Mouse (Mus musculus) CD8-positive naive resting alpha-beta T cell, adult 2 months (primary cell): ENCODE measurements around the gene Ccm2.

ENCODE experiments used
- DNase-seq, 2 experiments: peaks; one replicate each; pipeline ENCODE4 v3.0.0; 2022; ENCODE audit warnings: low read depth in 2 of 2, low spot score in 2 of 2

The Ccm2 gene

DNA sequence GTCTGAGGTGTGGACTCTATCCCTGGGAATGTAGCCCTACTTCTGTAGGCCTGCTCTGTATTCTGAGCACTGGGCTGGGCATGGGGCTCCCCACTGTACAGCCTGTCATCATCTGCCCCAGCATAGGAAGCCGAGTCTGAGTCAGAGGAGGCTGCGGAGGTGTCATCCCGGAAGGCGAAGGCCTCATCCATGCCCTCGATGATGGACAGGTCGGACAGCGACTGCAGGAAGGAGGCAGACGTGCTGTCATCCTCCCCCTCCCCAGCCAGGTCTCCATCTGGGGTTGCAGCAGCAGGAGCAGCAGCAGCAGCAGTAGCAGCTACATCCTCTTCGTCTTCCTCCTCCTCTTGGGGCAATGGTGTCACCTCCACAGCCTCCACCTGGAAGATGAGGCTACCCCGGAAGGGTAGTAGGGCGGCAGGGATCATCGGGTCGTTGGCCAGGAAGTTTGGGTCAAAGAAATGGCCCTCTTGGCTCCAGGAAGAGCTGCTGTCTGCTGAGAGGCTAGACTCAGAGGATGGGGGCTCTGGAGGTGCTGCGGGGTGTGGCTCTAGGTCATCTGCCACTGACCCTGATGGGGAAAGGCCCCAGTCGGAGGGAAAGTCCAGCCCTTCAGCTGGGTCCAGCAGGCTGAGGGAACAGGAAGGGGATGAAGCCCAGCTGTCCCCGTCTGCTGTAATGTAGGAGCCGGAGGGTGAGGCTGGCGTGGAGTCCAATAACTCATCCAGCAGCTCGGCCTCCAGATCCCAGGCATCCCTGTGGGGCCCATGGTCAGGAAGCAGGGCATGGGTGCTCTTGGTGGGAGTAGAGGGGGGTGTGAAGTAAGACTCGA, 55.2 kb downstream of the Ccm2 start:
- no peak for DNase-seq

DNA sequence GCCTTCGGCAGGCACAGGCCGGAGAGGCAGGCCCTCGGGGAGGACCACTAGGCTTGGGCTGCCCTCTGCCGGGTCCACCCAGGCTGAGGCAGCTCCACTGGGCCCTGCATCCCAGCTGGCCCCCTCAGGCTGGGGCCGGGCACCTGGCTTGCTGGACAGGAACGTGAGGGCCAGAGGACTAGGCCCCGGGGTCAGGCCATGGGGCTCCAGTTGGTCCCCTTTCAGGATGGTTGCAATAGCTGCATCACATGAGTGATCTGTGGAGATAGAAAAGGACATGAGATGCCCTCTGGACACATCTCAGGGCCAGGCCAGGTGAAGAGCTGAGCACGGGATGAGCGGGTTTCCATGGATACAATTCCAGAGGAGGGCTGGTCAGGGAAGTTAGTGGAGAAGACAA, 56.0 kb downstream of the Ccm2 start:
- DNase-seq = no peak

GRCm38 (mm10) chr11:6603224-6603623, 56.5 kb downstream of the Ccm2 start:
- DNase-seq = no peak

GRCm38 (mm10) chr11:6603887-6604603, 57.4 kb downstream of the Ccm2 start:
- no peak for DNase-seq

- no peak for DNase-seq
Measured at GRCm38 (mm10) chr11:6604604-6604936, 57.9 kb downstream of the Ccm2 start.

- no peak for DNase-seq
Measured at GRCm38 (mm10) chr11:6605021-6605481, 58.4 kb downstream of the Ccm2 start.

- no peak for DNase-seq
Measured at GRCm38 (mm10) chr11:6605491-6606399, 59.1 kb downstream of the Ccm2 start, which contains the start of gene Nacad. Nacad (minus strand) TSS chr11:6606053.

GRCm38 (mm10) chr11:6615250-6616205, 68.8 kb downstream of the Ccm2 start:
- DNase-seq = no peak

- DNase-seq = no peak
Measured at GRCm38 (mm10) chr11:6623704-6624103, 77.0 kb downstream of the Ccm2 start.

DNA sequence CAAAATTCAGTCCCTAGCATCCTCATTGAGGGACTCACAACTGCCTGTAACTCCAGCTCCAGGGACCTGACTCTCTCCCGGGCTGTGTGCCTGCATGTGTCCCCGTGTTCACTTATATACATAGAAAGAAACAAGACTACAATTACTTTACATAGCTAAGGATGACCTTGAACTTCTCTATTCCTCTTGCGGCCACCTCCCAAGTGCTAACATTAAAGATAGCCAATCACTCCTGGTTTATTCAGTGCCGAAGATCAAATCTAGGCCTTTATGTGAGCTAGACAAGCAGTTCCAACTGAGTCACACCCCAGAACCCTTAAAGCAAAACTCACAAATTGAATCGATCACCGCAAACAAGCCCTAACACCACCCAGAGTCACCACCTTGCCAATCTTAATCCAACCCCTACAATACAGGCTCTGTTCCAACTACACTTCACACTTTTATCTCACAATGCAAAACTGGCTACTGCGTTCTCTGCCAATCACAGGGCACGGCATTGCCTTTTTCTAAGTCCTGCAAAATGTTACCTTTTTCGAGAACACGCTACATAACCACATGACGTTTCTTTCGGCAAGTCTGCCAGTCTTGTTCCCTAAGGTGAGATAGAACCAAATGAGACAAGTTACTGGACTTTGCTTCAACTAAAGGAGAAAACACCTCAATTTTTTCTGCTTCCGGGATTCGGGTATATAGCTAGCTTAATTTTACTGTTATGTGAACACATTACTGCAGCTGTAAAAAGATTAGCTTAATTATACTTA, 78.1 kb downstream of the Ccm2 start:
- DNase-seq = no peak

- peak; percentile 76 to 85 for DNase-seq
Measured at GRCm38 (mm10) chr11:6625478-6626387, 79.0 kb downstream of the Ccm2 start, which contains the start of gene Tbrg4. Tbrg4 (minus strand) TSS chr11:6626067.

GRCm38 (mm10) chr11:6626388-6626772, 79.7 kb downstream of the Ccm2 start:
- no peak for DNase-seq

- peak; percentile 21 to 53 for DNase-seq
Measured at GRCm38 (mm10) chr11:6627731-6628130, 81.0 kb downstream of the Ccm2 start.

DNA sequence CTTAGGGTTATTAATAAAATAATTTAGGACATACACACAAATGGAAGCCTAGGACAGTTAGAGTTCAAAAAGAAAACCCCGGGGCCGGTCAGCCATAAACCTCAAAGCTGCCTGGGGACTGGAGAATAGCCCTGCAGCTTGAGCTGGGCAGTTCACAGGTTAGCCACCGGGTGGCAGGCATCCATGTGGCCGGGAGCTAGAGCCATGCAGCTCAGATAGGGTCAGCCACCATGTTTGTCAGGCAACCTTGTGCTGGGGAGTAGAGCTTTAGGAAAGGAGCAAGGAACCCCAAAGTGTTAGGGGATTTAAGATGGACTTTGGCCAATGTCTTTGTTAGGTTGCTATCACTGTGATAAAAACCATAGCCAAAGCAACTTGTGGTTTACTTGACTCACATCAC, 81.9 kb downstream of the Ccm2 start:
- peak; percentile 42 to 43 for DNase-seq

- peak in 1 of 2 experiments; percentile 28 for DNase-seq
Measured at GRCm38 (mm10) chr11:6629655-6630054, 83.0 kb downstream of the Ccm2 start.

GRCm38 (mm10) chr11:6636150-6636549, 89.5 kb downstream of the Ccm2 start:
- peak in 1 of 2 experiments; percentile 32 for DNase-seq

DNA sequence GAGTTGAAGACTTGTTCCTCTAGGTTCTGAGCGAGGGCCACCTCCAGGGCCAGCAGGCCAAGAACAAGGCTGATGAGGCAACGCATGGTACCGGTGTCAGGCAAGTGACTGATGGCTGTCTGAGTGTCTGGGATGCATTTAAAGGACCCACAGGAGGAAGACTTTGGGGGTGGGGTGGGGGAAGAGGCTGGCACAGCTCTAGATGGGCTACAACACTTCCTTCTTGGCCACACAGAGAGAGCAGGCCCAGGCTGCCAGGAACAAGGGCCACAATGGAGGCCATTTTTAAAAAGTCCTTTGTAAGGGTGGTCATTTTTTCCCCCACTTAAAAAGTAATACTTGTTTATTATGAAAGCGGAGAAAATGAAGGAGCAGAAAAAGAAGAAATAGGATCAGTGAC, 91.8 kb downstream of the Ccm2 start, which contains the start of gene Wap:
Gene Wap, minus strand, starts transcription at position 101 of the 400 bp plus-strand sequence.
- DNase-seq = no peak

- no peak for DNase-seq
Measured at GRCm38 (mm10) chr11:6639072-6639471, 92.4 kb downstream of the Ccm2 start.
